Mouse (Mus musculus): ENCODE measurements around the gene Maco1. TPM values are rescaled to one million over a fixed set of nuclear protein-coding genes. Genes with fewer than 3 reads are reported as not detected.

The Maco1 gene
- polyA plus RNA-seq, 1 experiment from 2014 or later: 91.9 TPM

DNA sequence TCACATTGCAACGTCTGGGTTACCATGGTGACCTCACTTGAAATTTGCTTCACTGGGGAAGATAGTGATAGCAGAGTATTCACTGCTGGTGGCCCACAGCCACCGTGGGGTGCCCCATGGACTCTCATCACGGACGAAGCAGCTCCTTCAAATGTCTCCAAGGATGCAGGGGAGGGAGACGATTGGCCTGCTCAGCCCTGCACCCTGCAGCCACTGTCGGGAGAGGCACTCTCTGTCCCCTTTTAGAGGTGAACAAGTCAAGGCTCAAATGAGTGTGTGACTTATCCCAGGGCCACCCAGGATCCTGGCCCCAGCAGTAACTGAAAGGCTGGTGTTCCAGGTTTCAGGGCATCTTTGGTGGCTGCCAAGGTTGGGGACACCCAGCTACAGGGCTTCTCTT lies 61.4 kb downstream of the Maco1 start:
- no peak overlapping the region for H3K9ac ChIP-seq (replicated peaks)
- H3K4me2 ChIP-seq: no peak overlapping the region
- H3K4me3 ChIP-seq (replicated peaks): no peak overlapping the region
- H3K36me3 ChIP-seq: no peaks in the 10 kb centered on the region
- ATAC-seq (ENCODE audit: low FRiP score): no peak
- H3K27me3 ChIP-seq (replicated peaks): no peaks in the 10 kb centered on the region
- peaks cover 2% of the 10 kb centered on the region for H3K4me1 ChIP-seq
- WGBS: 52% methylated on average over 6 of the region's 6 CpGs
- H3K9me3 ChIP-seq (replicated peaks): no peaks in the 10 kb centered on the region
- no peak overlapping the region for H3K27ac ChIP-seq (replicated peaks)

GRCm38 (mm10) chr4:134786946-134787345 lies 66.2 kb downstream of the Maco1 start:
- Histone ChIP-seq H3K4me1 (no peaks in the 10 kb centered on the region), H3K4me3 (replicated peaks) (no peak overlapping the region), H3K27me3 (replicated peaks) (no peaks in the 10 kb centered on the region), H3K9ac (replicated peaks) (no peak overlapping the region), H3K36me3 (no peaks in the 10 kb centered on the region), H3K27ac (replicated peaks) (no peak overlapping the region), H3K4me2 (no peak overlapping the region), H3K9me3 (replicated peaks) (no peaks in the 10 kb centered on the region)
- ATAC-seq (ENCODE audit: low FRiP score): no peak
- WGBS: 39% methylated on average over 10 of the region's 10 CpGs

DNA sequence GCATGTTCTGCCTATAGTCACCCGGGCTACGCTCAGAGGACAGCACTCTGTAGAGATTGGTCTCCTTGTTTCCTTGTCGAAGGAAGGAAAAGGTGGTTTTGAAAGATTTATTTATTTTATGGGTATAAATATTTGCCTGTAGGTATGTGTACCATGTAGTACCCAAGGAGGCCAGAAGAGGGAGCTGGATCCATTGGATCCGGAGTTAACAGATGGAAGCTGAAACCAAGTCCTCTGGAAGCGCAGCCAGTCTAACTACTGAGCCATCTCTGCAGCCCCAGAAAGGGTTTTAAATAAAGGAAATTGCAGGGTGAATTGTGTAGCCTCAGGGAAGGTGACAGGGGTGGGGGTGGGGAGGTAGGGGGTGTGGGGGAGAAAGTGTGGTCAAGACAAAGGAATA lies 68.4 kb downstream of the Maco1 start:
- no peak overlapping the region for H3K4me2 ChIP-seq
- WGBS: 55% methylated on average over 5 of the region's 5 CpGs
- no peaks in the 10 kb centered on the region for H3K4me1 ChIP-seq
- no peaks in the 10 kb centered on the region for H3K36me3 ChIP-seq
- no peak overlapping the region for H3K4me3 ChIP-seq (replicated peaks)
- H3K27me3 ChIP-seq (replicated peaks): no peaks in the 10 kb centered on the region
- ATAC-seq (ENCODE audit: low FRiP score): no peak
- H3K27ac ChIP-seq (replicated peaks): no peak overlapping the region
- H3K9ac ChIP-seq (replicated peaks): no peak overlapping the region
- no peaks in the 10 kb centered on the region for H3K9me3 ChIP-seq (replicated peaks)

- Histone ChIP-seq H3K4me3 (replicated peaks) (no peak overlapping the region), H3K4me2 (no peak overlapping the region), H3K36me3 (no peaks in the 10 kb centered on the region), H3K9ac (replicated peaks) (no peak overlapping the region), H3K27me3 (replicated peaks) (no peaks in the 10 kb centered on the region), H3K4me1 (0 out of 2 replicates have a peak, but pooled peaks cover 4% of the 10 kb centered on the region), H3K27ac (replicated peaks) (no peak overlapping the region), H3K9me3 (replicated peaks) (no peaks in the 10 kb centered on the region)
- WGBS: 43% methylated on average over 14 of the region's 14 CpGs
- ATAC-seq (ENCODE audit: low FRiP score): no peak
These were observed 73.8 kb downstream of the Maco1 start for GRCm38 (mm10) chr4:134779136-134779934.

- Histone ChIP-seq H3K9ac (replicated peaks) (no peak overlapping the region), H3K27ac (replicated peaks) (no peak overlapping the region), H3K4me3 (replicated peaks) (no peak overlapping the region), H3K9me3 (replicated peaks) (no peaks in the 10 kb centered on the region), H3K4me1 (peaks cover 9% of the 10 kb centered on the region), H3K27me3 (replicated peaks) (no peaks in the 10 kb centered on the region), H3K36me3 (no peaks in the 10 kb centered on the region), H3K4me2 (no peak overlapping the region)
- 64% methylated on average over 7 of the region's 7 CpGs for WGBS
- ATAC-seq (ENCODE audit: low FRiP score): no peak
These were observed 76.9 kb downstream of the Maco1 start for GRCm38 (mm10) chr4:134776246-134776645.

DNA sequence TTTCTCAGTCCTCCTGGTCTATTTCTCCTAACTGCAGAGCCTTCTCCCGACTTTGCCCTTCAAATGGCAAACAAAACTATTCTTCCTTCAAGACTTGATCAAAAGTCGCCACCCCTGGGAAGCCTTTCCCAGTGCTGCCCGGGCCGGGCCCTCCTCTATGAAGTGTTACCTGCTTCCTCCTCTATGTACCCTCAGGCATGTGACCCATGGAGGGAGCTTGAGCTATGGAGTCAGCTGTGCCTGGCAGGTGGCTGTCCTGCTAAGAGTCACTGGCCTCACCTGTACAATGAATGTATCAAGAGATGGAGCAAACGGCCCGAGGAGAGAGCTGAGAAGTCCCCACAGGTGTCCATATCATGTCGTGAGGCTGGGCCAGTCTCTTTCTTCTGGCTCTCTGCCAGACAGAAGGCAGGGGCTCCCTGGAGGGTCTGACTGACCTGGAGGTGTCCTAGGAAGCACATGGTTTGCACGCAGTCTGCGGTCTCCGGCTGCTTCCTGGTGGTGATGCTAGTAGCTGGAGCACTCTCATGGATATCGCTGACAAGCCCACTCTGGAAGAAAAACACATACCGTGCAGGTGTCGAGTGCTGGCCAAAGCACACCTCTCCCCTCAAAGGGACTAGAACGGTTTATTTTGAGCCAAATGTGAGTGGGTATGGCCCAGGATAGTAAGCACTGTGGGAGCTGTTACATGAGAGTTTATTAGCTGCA lies 77.8 kb downstream of the Maco1 start:
- H3K4me3 ChIP-seq (replicated peaks): no peak overlapping the region
- ATAC-seq (ENCODE audit: low FRiP score): no peak
- WGBS: 63% methylated on average over 14 of the region's 14 CpGs

GRCm38 (mm10) chr4:134774126-134774525 lies 79.0 kb downstream of the Maco1 start:
- Histone ChIP-seq H3K4me2 (no peak overlapping the region), H3K4me3 (replicated peaks) (no peak overlapping the region), H3K27me3 (replicated peaks) (peaks cover 7% of the 10 kb centered on the region), H3K9me3 (replicated peaks) (no peaks in the 10 kb centered on the region), H3K9ac (replicated peaks) (no peak overlapping the region), H3K36me3 (no peaks in the 10 kb centered on the region), H3K27ac (replicated peaks) (no peak overlapping the region), H3K4me1 (peaks cover 9% of the 10 kb centered on the region)
- ATAC-seq (ENCODE audit: low FRiP score): no peak
- WGBS: 92% methylated on average over 6 of the region's 6 CpGs

More for the DNA sequence above, 77.8 kb downstream of the Maco1 start:
- Histone ChIP-seq H3K4me2 (no peak overlapping the region), H3K27me3 (replicated peaks) (no peaks in the 10 kb centered on the region), H3K36me3 (no peaks in the 10 kb centered on the region), H3K9ac (replicated peaks) (no peak overlapping the region), H3K27ac (replicated peaks) (no peak overlapping the region), H3K9me3 (replicated peaks) (no peaks in the 10 kb centered on the region), H3K4me1 (peaks cover 9% of the 10 kb centered on the region)

DNA sequence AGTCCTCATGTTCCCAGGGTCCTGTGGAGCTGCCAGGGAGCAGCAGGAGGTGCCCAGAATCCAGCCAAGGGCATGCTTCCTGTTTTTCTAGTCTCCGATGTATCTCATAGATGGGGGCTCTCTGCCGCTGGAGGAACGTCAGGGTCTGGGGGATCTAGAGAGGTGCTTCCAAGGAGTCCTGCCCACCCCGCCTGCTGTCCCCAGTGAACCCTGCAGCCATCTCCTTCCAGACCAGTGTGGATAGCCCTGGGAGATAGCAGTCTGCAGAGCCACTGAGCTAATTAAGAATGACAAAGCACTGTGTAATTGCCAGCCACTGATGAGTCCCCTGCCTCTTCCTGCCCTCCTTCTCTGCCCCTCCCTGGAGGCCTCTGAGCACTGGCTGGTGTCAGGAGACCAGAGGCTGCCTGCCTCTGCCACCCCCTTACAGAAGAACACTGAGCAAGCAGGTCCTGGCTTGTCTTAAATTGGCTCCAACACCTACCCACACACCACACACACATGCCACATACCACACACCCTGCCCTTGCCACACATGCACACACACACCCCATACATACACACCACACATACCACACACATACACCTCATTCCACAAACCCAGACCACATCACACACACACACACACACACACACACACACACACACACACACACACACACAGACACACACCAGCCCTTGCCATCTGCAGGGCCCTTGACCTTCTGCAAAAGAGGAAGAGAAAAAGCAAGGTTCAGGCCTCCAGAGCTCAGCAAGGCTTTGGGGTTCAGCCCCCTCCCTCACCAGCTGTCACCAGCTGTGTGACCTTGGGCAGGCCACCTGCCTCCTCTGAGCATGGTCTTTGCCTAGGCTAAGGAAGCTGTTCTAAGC lies 80.1 kb downstream of the Maco1 start:
- Histone ChIP-seq H3K27me3 (replicated peaks) (peaks cover 18% of the 10 kb centered on the region), H3K4me3 (replicated peaks) (no peak overlapping the region), H3K4me2 (no peak overlapping the region; the same call in 1 of the 2 replicates), H3K36me3 (no peaks in the 10 kb centered on the region), H3K9ac (replicated peaks) (no peak overlapping the region), H3K9me3 (replicated peaks) (no peaks in the 10 kb centered on the region), H3K4me1 (peaks cover 15% of the 10 kb centered on the region), H3K27ac (replicated peaks) (no peak overlapping the region)
- peak; percentile 24; the same call in 1 of the 2 replicates for ATAC-seq (ENCODE audit: low FRiP score)
- 13% methylated on average over 4 of the region's 4 CpGs for WGBS

GRCm38 (mm10) chr4:134769891-134770290 lies 83.3 kb downstream of the Maco1 start:
- 82% methylated on average over 7 of the region's 7 CpGs for WGBS
- no peaks in the 10 kb centered on the region for H3K36me3 ChIP-seq
- peaks cover 43% of the 10 kb centered on the region for H3K27me3 ChIP-seq (replicated peaks)

DNA sequence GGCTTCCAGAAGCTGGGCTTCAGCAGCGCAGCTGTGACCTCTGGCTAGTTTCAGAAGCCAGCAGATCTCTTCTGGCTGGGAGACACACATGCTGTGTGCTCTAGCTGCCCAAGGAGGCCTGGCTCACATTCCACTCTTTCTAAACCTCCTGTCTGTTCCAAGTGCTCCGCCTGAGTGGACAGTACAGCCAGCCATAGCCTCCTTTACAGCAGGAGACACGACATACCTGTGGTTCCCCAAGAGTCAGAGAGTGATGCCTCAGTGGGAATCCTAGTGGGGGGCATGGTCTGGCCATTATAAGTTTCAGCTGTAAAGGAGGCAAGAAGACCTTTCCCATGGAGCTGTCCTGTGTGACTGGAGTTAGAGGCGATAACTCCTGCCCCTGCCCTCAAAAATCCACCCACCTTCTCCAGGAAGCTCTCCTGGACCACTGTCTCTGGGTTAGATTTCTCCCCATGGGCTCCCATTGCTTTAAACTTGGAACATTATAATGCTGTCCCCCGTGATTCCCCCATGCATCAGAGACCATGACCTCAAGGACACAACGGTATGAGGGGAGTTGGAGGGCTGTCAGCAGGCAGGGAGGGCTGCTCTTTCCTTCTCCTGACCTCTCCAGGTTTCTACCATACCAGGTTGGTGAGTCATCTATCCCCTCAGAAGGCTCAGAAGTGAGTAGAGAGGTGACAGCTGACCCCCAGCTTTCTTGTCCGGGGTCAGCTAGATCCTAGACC lies 83.9 kb downstream of the Maco1 start:
- H3K36me3 ChIP-seq: no peaks in the 10 kb centered on the region
- no peak overlapping the region for H3K4me3 ChIP-seq (replicated peaks)
- no peak for ATAC-seq (ENCODE audit: low FRiP score)
- H3K9me3 ChIP-seq (replicated peaks): no peaks in the 10 kb centered on the region
- no peak overlapping the region for H3K9ac ChIP-seq (replicated peaks)
- H3K4me1 ChIP-seq: peaks cover 29% of the 10 kb centered on the region
- no peak overlapping the region for H3K4me2 ChIP-seq
- peaks cover 43% of the 10 kb centered on the region for H3K27me3 ChIP-seq (replicated peaks)
- H3K27ac ChIP-seq (replicated peaks): no peak overlapping the region
- whole genome bisulfite sequencing: 71% methylated on average over 7 of the region's 7 CpGs

More at GRCm38 (mm10) chr4:134769891-134770290, 83.3 kb downstream of the Maco1 start:
- Histone ChIP-seq H3K27ac (replicated peaks) (no peak overlapping the region), H3K4me1 (peaks cover 29% of the 10 kb centered on the region), H3K4me3 (replicated peaks) (no peak overlapping the region), H3K4me2 (no peak overlapping the region), H3K9ac (replicated peaks) (no peak overlapping the region), H3K9me3 (replicated peaks) (no peaks in the 10 kb centered on the region)
- ATAC-seq (ENCODE audit: low FRiP score): no peak
